Mouse (Mus musculus) CH12.LX (cell line): ENCODE measurements around the gene Spata6. TPM values are rescaled to one million over a fixed set of nuclear protein-coding genes. Genes with fewer than 3 reads are reported as not detected.

Experiments
- DNase-seq: peaks from one replicate; pipeline ENCODE4 v3.0.0-alpha.2; 2013; ENCODE audit errors: extremely low read depth
- H3K27ac ChIP-seq: 2 replicates; pipeline ENCODE4 v1.5.1; 2012; ENCODE audit warnings: low read depth, mild to moderate bottlenecking, control low read depth, moderate library complexity; ENCODE audit not compliant: insufficient read depth
- H3K27me3 ChIP-seq: replicated peaks from 2 replicates; pipeline ENCODE3; 2012; ENCODE audit warnings: inconsistent platforms
- H3K36me3 ChIP-seq, 2 experiments: replicated peaks in 1 of 2; 2 replicates each; pipeline versions ENCODE3 to v1.6.1; 2012; ENCODE audit warnings: inconsistent platforms in 1 of 2, low read length in 1 of 2, mild to moderate bottlenecking in 1 of 2, mixed read lengths in 1 of 2, moderate library complexity in 1 of 2; ENCODE audit not compliant: control insufficient read depth in 1 of 2, insufficient read depth in 1 of 2
- H3K4me1 ChIP-seq, 2 experiments: 2 replicates each; pipeline ENCODE4 v1.6.1; 2012; ENCODE audit warnings: inconsistent platforms in 1 of 2, moderate library complexity in 1 of 2; ENCODE audit not compliant: insufficient read depth in 2 of 2, control insufficient read depth in 1 of 2
- H3K4me2 ChIP-seq: 2 replicates; pipeline ENCODE4 v1.6.1; 2012; ENCODE audit warnings: low read depth, mild to moderate bottlenecking, control low read depth; ENCODE audit not compliant: poor library complexity, insufficient read depth, severe bottlenecking
- H3K4me3 ChIP-seq, 3 experiments: fragments of 150-350 bp in 1 of 3; sonication (generic) in 1 of 3; replicated peaks in 1 of 3; 2 replicates each; pipeline versions ENCODE3 to v1.5.1; 2011 to 2012; ENCODE audit warnings: low read depth in 2 of 3, low read length in 2 of 3, mild to moderate bottlenecking in 2 of 3, moderate library complexity in 2 of 3, control low read depth in 1 of 3, improper control_type of control experiment in 1 of 3, inconsistent platforms in 1 of 3, mixed read lengths in 1 of 3; ENCODE audit not compliant: poor library complexity in 1 of 3
- H3K79me2 ChIP-seq: replicated peaks from 2 replicates; pipeline ENCODE4 v1.6.1; 2012; ENCODE audit warnings: mild to moderate bottlenecking, moderate library complexity; ENCODE audit not compliant: control insufficient read depth, poor library complexity, insufficient read depth, severe bottlenecking; ENCODE audit errors: extremely low read depth
- H3K9ac ChIP-seq: 2 replicates; pipeline ENCODE4 v1.6.1; 2012; ENCODE audit warnings: low read depth, mild to moderate bottlenecking, control low read depth, moderate library complexity; ENCODE audit not compliant: insufficient read depth
- H3K9me3 ChIP-seq: replicated peaks from 2 replicates; pipeline ENCODE3; 2012; ENCODE audit warnings: low read length, inconsistent platforms, mixed read lengths
- CHD1 ChIP-seq: IDR thresholded peaks from 2 replicates; pipeline ENCODE4 v1.6.1; 2012; ENCODE audit warnings: low read depth, low read length, improper control_type of control experiment, inconsistent platforms
- CHD2 ChIP-seq: IDR thresholded peaks from 2 replicates; pipeline ENCODE4 v1.6.1; 2011; ENCODE audit warnings: low read length, improper control_type of control experiment
- CTCF ChIP-seq, 2 experiments: IDR thresholded peaks in 1 of 2; conservative IDR thresholded peaks in 1 of 2; 2 replicates each; pipeline ENCODE4 v1.5.1; 2011 to 2012; ENCODE audit warnings: low read depth in 2 of 2, low read length in 2 of 2, improper control_type of control experiment in 1 of 2, inconsistent platforms in 1 of 2, mild to moderate bottlenecking in 1 of 2, moderate library complexity in 1 of 2
- EP300 ChIP-seq: IDR thresholded peaks from 2 replicates; pipeline ENCODE4 v1.6.1; 2011; ENCODE audit warnings: low read length, improper control_type of control experiment
- HCFC1 ChIP-seq: IDR thresholded peaks from 2 replicates; pipeline ENCODE4 v1.6.1; 2012; ENCODE audit warnings: low read depth, mild to moderate bottlenecking, inconsistent platforms, low read length, improper control_type of control experiment
- JUN ChIP-seq: IDR thresholded peaks from 2 replicates; pipeline ENCODE4 v1.6.1; 2011; ENCODE audit warnings: low read depth, mild to moderate bottlenecking, low read length, improper control_type of control experiment, moderate library complexity; ENCODE audit not compliant: insufficient read depth
- MAZ ChIP-seq: IDR thresholded peaks from 2 replicates; pipeline ENCODE4 v1.6.1; 2012; ENCODE audit warnings: low read depth, mild to moderate bottlenecking, inconsistent platforms, low read length, improper control_type of control experiment, moderate library complexity
- MEF2A ChIP-seq: IDR thresholded peaks from 2 replicates; pipeline ENCODE4 v1.6.1; 2014; ENCODE audit warnings: low read depth, mild to moderate bottlenecking, inconsistent platforms, low read length, improper control_type of control experiment, borderline replicate concordance
- MYC ChIP-seq: IDR thresholded peaks from 2 replicates; pipeline ENCODE4 v1.6.1; 2011; ENCODE audit warnings: low read depth, mild to moderate bottlenecking, improper control_type of control experiment, low read length
- NELFE ChIP-seq: IDR thresholded peaks from 2 replicates; pipeline ENCODE4 v1.6.1; 2011; ENCODE audit warnings: low read depth, low read length, improper control_type of control experiment
- POLR2A ChIP-seq: IDR thresholded peaks from 2 replicates; pipeline ENCODE4 v1.6.1; 2011; ENCODE audit warnings: low read depth, mild to moderate bottlenecking, improper control_type of control experiment, low read length
- POLR2AphosphoS2 ChIP-seq: IDR thresholded peaks from 2 replicates; pipeline ENCODE4 v1.6.1; 2011; ENCODE audit warnings: low read depth, low read length, improper control_type of control experiment
- SMC3 ChIP-seq: IDR thresholded peaks from 2 replicates; pipeline ENCODE4 v1.6.1; 2011; ENCODE audit warnings: low read depth, low read length, improper control_type of control experiment
- TBP ChIP-seq: conservative IDR thresholded peaks from 2 replicates; pipeline ENCODE4 v1.6.1; 2011; ENCODE audit warnings: low read depth, low read length, improper control_type of control experiment
- TCF12 ChIP-seq: IDR thresholded peaks from 2 replicates; pipeline ENCODE4 v1.6.1; 2014; ENCODE audit warnings: low read depth, mild to moderate bottlenecking, inconsistent platforms, low read length, improper control_type of control experiment
- UBTF ChIP-seq: IDR thresholded peaks from 2 replicates; pipeline ENCODE4 v1.6.1; 2012; ENCODE audit warnings: low read depth, mild to moderate bottlenecking, inconsistent platforms, low read length, improper control_type of control experiment, moderate library complexity
- USF2 ChIP-seq: conservative IDR thresholded peaks from 2 replicates; pipeline ENCODE4 v1.6.1; 2011; ENCODE audit warnings: low read depth, low read length, improper control_type of control experiment
- ZKSCAN1 ChIP-seq: IDR thresholded peaks from 2 replicates; pipeline ENCODE4 v1.6.1; 2012; ENCODE audit warnings: low read depth, inconsistent platforms, low read length, improper control_type of control experiment, borderline replicate concordance
- ZMIZ1 ChIP-seq: IDR thresholded peaks from 2 replicates; pipeline ENCODE4 v1.6.1; 2012; ENCODE audit warnings: low read depth, mild to moderate bottlenecking, inconsistent platforms, low read length, improper control_type of control experiment
- ZNF384 ChIP-seq: IDR thresholded peaks from 2 replicates; pipeline ENCODE4 v1.6.1; 2012; ENCODE audit warnings: low read depth, low read length, improper control_type of control experiment, inconsistent platforms
- dilution Hi-C: fragments of 300-500 bp; cut with MboI; formaldehyde crosslinking; loops from 2 replicates; pipeline ENCODE4 v1.14.3; 2020; ENCODE audit warnings: low sequenced_read_pairs; ENCODE audit not compliant: extremely low pct_unique_long_range_greater_than_20kb, extremely low pct_ligation_motif_present
- in situ Hi-C: fragments of 300-500 bp; cut with MboI; formaldehyde crosslinking; loops from 3 replicates; pipeline ENCODE4 v1.14.3; 2019; ENCODE audit warnings: low sequenced_read_pairs, low pct_ligation_motif_present, low pct_unique_long_range_greater_than_20kb, mixed read lengths
- polyA plus RNA-seq: library from polyadenylated mRNA; unstranded; fragments of >175 nt; gene quantifications from 2 replicates; pipeline ENCODE4 v1.2.1, GENCODE M21; 2012; ENCODE audit warnings: low read depth; ENCODE audit not compliant: insufficient read length
- total RNA-seq, 2 experiments: library from RNA; depleted of rRNA; stranded (reverse); fragments of 300-350 nt in 1 of 2; fragments of >200 nt in 1 of 2; gene quantifications; 2 replicates each; pipeline ENCODE4 v1.2.3; 2012 to 2014

Spata6 gene
- total and polyA plus RNA-seq, 3 experiments: 4.2 to 12.9 (median 11.1) TPM

GRCm38 (mm10) chr4:111704975-111705374, 14.8 kb upstream of the Spata6 start:
- Histone ChIP-seq H3K27ac (no peak overlapping the region), H3K27me3 (no peaks in the 10 kb centered on the region), H3K36me3 (no peaks in the 10 kb centered on the region), H3K4me1 (no peaks in the 10 kb centered on the region), H3K9me3 (no peaks in the 10 kb centered on the region), H3K4me2 (no peak overlapping the region), H3K79me2 (no peaks in the 10 kb centered on the region), H3K4me3 (no peak overlapping the region), H3K9ac (no peak overlapping the region)
- in situ Hi-C loops: no loop called here
- TF ChIP-seq JUN (no peak), POLR2A (no peak), UBTF (no peak), MEF2A (no peak), TCF12 (no peak), NELFE (no peak), POLR2AphosphoS2 (no peak), ZNF384 (no peak), MAZ (no peak), ZKSCAN1 (no peak), MYC (no peak), CHD2 (no peak), USF2 (no peak), CHD1 (no peak), TBP (no peak), HCFC1 (no peak), EP300 (no peak)
- no peak for DNase-seq
- dilution Hi-C loops: no loop called here

- H3K27me3 ChIP-seq: no peaks in the 10 kb centered on the region
- in situ Hi-C loops (no loop called here), dilution Hi-C loops (no loop called here)
- H3K9me3 ChIP-seq: no peaks in the 10 kb centered on the region
- peak; percentile 32 for DNase-seq
- TF ChIP-seq JUN (no peak), EP300 (0 out of 2 replicates have a peak, but pooled peaks have one; percentile 36), CTCF (conservative IDR thresholded peaks at IDR 0.05 in 1 of 2, IDR thresholded peaks at IDR 0.05 in 1 of 2; ENCODE audit: low read depth in 2 of 2, low read length in 2 of 2) (no peak), POLR2AphosphoS2 (no peak), SMC3 (no peak), ZMIZ1 (no peak)
- TF ChIP-seq, all 38 proteins: peak for 1
- no peaks in the 10 kb centered on the region for H3K36me3 ChIP-seq
- H3K4me1 ChIP-seq: peaks cover 0 to 14% of the 10 kb centered on the region in 2 experiments; a peak in 2 of 4 replicates
- H3K4me2 ChIP-seq: peak overlapping the region; percentile 71
- H3K9ac ChIP-seq: no peak overlapping the region
- no peak overlapping the region for H3K27ac ChIP-seq
- H3K4me3 ChIP-seq: peak overlapping the region in 2 of 3 experiments; percentile 19 to 88
- no peaks in the 10 kb centered on the region for H3K79me2 ChIP-seq
Measured at GRCm38 (mm10) chr4:111719296-111719695, 488 bp upstream of the Spata6 start.
